ENCODE assay signal across 8 mouse cellular contexts in the genomic region with DNA sequence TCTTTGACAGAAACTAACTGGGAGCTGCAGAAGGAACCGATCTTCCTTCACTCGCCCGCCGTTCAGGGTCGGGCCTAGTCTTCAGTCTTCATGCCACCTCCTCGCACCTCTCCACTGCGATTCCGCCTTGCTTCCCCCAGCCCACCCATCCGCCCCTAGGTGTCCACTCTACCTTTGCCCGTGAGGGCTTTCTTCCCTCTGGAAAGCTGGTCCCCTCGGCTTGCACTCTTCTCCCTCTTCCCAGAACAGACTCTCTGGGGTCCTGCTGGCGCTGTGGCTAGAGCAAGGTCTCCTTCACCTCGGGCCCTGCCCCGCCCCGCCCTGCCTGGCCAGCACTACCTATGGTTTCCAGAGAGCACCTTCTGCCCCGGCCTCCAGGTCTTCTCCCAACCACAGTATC.
DNase-seq lines count a peak whose midpoint lies in the region; ATAC-seq and TF ChIP-seq lines count a peak whose summit lies in the region.

No protein-coding gene starts in this region.

- H3K9me3 ChIP-seq in limb, embryonic 10.5 days (replicated peaks), result no peaks in the 10 kb centered on the region
- H3K9me3 ChIP-seq in midbrain, embryonic 14.5 days (ENCODE audit: control insufficient read depth, low read length), result no peaks in the 10 kb centered on the region

- no peak for TF ChIP-seq CTCF in testis, adult 2 months (IDR thresholded peaks at IDR 0.05; ENCODE audit: control insufficient read depth, insufficient read depth, insufficient replicate concordance, low read depth, low read length)

- peaks cover 22% of the 10 kb centered on the region for H3K4me1 ChIP-seq in testis, adult 2 months (ENCODE audit: control insufficient read depth, insufficient read depth, low read length)
- H3K4me1 ChIP-seq in limb, embryonic 10.5 days, result peaks cover 30% of the 10 kb centered on the region
- H3K4me1 ChIP-seq in midbrain, embryonic 14.5 days (ENCODE audit: control insufficient read depth, insufficient read depth, low read length), result peaks cover 26% of the 10 kb centered on the region

- no peak for DNase-seq in cerebellum, adult 8-10 months
- DNase-seq in testis, postnatal 14 days (ENCODE audit: low spot score), result no peak
- DNase-seq in limb, embryonic 10.5 days (ENCODE audit: low spot score), result peak; percentile 76
- DNase-seq in midbrain, embryonic 14.5 days, result no peak
- no peak for DNase-seq in left cerebral cortex, adult 9 months (ENCODE audit: low spot score in 2 of 2)
- no peak for DNase-seq in layer of hippocampus, adult 9-10 months (ENCODE audit: low spot score)

- no peak for TF ChIP-seq POLR2A in testis, adult 2 months (IDR thresholded peaks at IDR 0.05; ENCODE audit: control insufficient read depth, low read depth, low read length)

- H3K36me3 ChIP-seq in testis, adult 2 months (ENCODE audit: control insufficient read depth, insufficient read depth, low read length), result no peaks in the 10 kb centered on the region
- peaks cover 15% of the 10 kb centered on the region for H3K36me3 ChIP-seq in limb, embryonic 10.5 days
- H3K36me3 ChIP-seq in midbrain, embryonic 14.5 days (ENCODE audit: control insufficient read depth, insufficient read depth, low read length), result no peaks in the 10 kb centered on the region

- ATAC-seq in cerebellum, adult (ENCODE audit: insufficient number of reproducible peaks, low FRiP score, low TSS enrichment), result peak; percentile 53
- ATAC-seq in midbrain, embryonic 14.5 days (ENCODE audit: low FRiP score, low TSS enrichment), result peak; percentile 34

- peak overlapping the region; percentile 87 for H3K4me3 ChIP-seq in testis, adult 2 months (ENCODE audit: control insufficient read depth, low read depth, low read length)
- peak overlapping the region; percentile 88 for H3K4me3 ChIP-seq in limb, embryonic 10.5 days
- H3K4me3 ChIP-seq in midbrain, embryonic 14.5 days (replicated peaks; ENCODE audit: low read depth, low read length), result peak overlapping the region; percentile 82

- WGBS in limb, embryonic 10.5 days, result under 1% methylated on average over 16 of the region's 16 CpGs
- 0% methylated on average over 16 of the region's 16 CpGs for WGBS in midbrain, embryonic 14.5 days

- peak overlapping the region; percentile 94 for H3K9ac ChIP-seq in midbrain, embryonic 14.5 days (replicated peaks; ENCODE audit: low read length)

- H3K4me2 ChIP-seq in midbrain, embryonic 14.5 days (ENCODE audit: low read length), result peak overlapping the region; percentile 71

- H3K27ac ChIP-seq in testis, adult 2 months (ENCODE audit: control insufficient read depth, insufficient read depth, low read depth, low read length), result peak overlapping the region; percentile 76
- H3K27ac ChIP-seq in limb, embryonic 10.5 days, result peak overlapping the region; percentile 99
- H3K27ac ChIP-seq in midbrain, embryonic 14.5 days (replicated peaks; ENCODE audit: low read depth, low read length), result peak overlapping the region; percentile 96

- H3K27me3 ChIP-seq in testis, adult 2 months (ENCODE audit: control insufficient read depth, insufficient read depth, low read length), result no peaks in the 10 kb centered on the region
- H3K27me3 ChIP-seq in limb, embryonic 10.5 days (ENCODE audit: low read depth, poor library complexity, severe bottlenecking), result no peaks in the 10 kb centered on the region
- no peaks in the 10 kb centered on the region for H3K27me3 ChIP-seq in midbrain, embryonic 14.5 days (ENCODE audit: control insufficient read depth, insufficient read depth, low read length)
